Mouse (Mus musculus): ENCODE data around the gene Gcc1. TPM values are rescaled to one million over a fixed set of nuclear protein-coding genes. Genes with fewer than 3 reads are reported as not detected.
A peak's percentile ranks its signal among the peaks of the same experiment; 100 is the strongest.

The Gcc1 gene
- total and polyA plus RNA-seq, 3 experiments, result 4.4 to 7.4 (median 7.2) TPM

DNA sequence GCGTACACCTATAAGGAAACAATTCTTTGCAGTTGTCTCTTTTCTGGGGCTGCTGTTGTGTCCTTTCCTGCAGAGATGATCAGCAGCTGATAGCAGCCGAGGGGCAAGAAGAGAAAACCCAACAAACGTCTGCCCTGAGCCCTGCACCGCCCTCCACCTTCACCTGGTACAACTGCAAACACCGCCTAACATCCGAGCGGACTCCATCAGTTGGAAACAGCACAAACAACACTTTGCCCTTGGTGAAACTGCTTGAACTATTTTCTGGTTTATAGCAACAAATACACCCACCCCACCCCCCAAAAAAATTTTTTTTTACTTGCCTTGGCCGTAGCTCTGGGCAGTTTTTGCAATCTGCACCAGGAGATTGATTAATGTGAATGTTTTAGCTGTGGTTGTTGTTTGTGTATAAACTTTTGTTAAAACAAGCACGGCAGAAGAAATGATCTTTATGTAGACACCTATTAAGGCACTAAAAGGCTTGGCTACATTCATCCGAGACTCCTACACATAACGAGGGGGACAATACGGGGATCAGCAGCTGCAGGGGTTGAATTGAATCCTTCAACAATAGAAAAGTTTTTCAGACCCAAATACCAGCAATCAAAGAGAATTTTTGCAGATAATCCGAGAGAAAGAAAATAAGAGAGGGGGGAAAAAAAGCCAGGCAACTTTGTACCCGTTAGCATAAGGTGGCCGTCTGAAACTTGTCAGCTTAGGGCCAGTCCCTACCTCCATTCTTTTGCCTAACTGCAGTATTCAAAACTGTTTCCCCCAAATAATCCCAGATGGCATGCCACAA lies 31.9 kb downstream of the Gcc1 start:
- in situ Hi-C loops (cut with MboI; ENCODE audit: low pct_ligation_motif_present, low pct_unique_long_range_greater_than_20kb, low sequenced_read_pairs), result loop anchor here (10.0 to 25.0 kb wide), 2 partner anchors 251 to 734 kb away; no protein-coding TSS in a partner anchor
- no peaks in the 10 kb centered on the region for H3K79me2 ChIP-seq (replicated peaks; ENCODE audit: control insufficient read depth, extremely low read depth, insufficient read depth, poor library complexity, severe bottlenecking)
- peak; percentile 33 for DNase-seq (ENCODE audit: extremely low read depth)
- H3K9ac ChIP-seq (ENCODE audit: insufficient read depth, low read depth), result no peak overlapping the region
- H3K27me3 ChIP-seq (replicated peaks), result no peaks in the 10 kb centered on the region
- no peak overlapping the region for H3K4me3 ChIP-seq (replicated peaks in 1 of 3; ENCODE audit: low read depth in 2 of 3, low read length in 2 of 3, poor library complexity in 1 of 3)
- H3K36me3 ChIP-seq (replicated peaks in 1 of 2; ENCODE audit: control insufficient read depth in 1 of 2, insufficient read depth in 1 of 2, low read length in 1 of 2), result no peaks in the 10 kb centered on the region
- H3K9me3 ChIP-seq (replicated peaks; ENCODE audit: low read length), result peaks cover 5% of the 10 kb centered on the region
- TF ChIP-seq JUND (conservative IDR thresholded peaks at IDR 0.05; ENCODE audit: low read depth, low read length) (no peak), ZC3H11A (IDR thresholded peaks at IDR 0.05; ENCODE audit: low read depth, low read length) (no peak), MEF2A (IDR thresholded peaks at IDR 0.05; ENCODE audit: borderline replicate concordance, low read depth, low read length) (0 out of 2 replicates have a peak, but pooled peaks have one; percentile 13), POLR2AphosphoS2 (IDR thresholded peaks at IDR 0.05; ENCODE audit: low read depth, low read length) (no peak), SIN3A (IDR thresholded peaks at IDR 0.05; ENCODE audit: low read length) (no peak)
- peaks cover under 1 to 14% of the 10 kb centered on the region in 2 experiments; a peak in 1 of 4 replicates for H3K4me1 ChIP-seq (ENCODE audit: control insufficient read depth in 1 of 2, insufficient read depth in 2 of 2)
- H3K27ac ChIP-seq (ENCODE audit: insufficient read depth, low read depth), result no peak overlapping the region
- dilution Hi-C loops (cut with MboI; ENCODE audit: extremely low pct_ligation_motif_present, extremely low pct_unique_long_range_greater_than_20kb, low sequenced_read_pairs), result no loop called here
- no peak overlapping the region for H3K4me2 ChIP-seq (ENCODE audit: insufficient read depth, low read depth, poor library complexity, severe bottlenecking)

DNA sequence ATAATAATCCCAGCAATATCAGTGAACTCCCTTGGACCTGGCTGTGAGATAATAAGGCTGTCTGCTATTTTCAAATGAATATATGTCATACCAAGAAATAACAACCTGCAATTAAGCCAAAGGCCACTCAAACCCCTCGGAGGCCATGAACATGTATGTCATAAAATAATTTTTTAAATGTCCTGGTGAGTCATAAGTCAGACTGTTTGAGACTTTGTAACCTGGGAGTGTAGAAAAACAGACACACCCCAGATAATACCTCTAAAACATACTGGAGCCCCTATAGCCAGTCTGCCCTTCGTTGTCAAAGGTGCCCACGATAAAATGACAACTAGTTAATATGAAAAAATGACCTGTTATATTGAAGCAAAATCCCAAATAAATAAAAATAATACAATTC lies 39.2 kb downstream of the Gcc1 start:
- no peaks in the 10 kb centered on the region for H3K79me2 ChIP-seq (replicated peaks; ENCODE audit: control insufficient read depth, extremely low read depth, insufficient read depth, poor library complexity, severe bottlenecking)
- H3K4me1 ChIP-seq (ENCODE audit: control insufficient read depth in 1 of 2, insufficient read depth in 2 of 2), result 0 out of 4 replicates have a peak, but pooled peaks cover 0 to 3% of the 10 kb centered on the region in 2 experiments
- H3K4me2 ChIP-seq (ENCODE audit: insufficient read depth, low read depth, poor library complexity, severe bottlenecking), result no peak overlapping the region
- H3K27ac ChIP-seq (ENCODE audit: insufficient read depth, low read depth), result no peak overlapping the region
- dilution Hi-C loops (cut with MboI; ENCODE audit: extremely low pct_ligation_motif_present, extremely low pct_unique_long_range_greater_than_20kb, low sequenced_read_pairs), result no loop called here
- in situ Hi-C loops (cut with MboI; ENCODE audit: low pct_ligation_motif_present, low pct_unique_long_range_greater_than_20kb, low sequenced_read_pairs), result loop anchor here (25.0 kb wide), 1 partner anchor 727 kb away; no protein-coding TSS in a partner anchor
- TF ChIP-seq RCOR1 (conservative IDR thresholded peaks at IDR 0.05; ENCODE audit: low read depth, low read length), result no peak
- TF ChIP-seq NRF1 (IDR thresholded peaks at IDR 0.05; ENCODE audit: low read depth, low read length), result no peak
- no peak for TF ChIP-seq USF1 (IDR thresholded peaks at IDR 0.05; ENCODE audit: low read depth, low read length)
- no peak for TF ChIP-seq MAZ (IDR thresholded peaks at IDR 0.05; ENCODE audit: low read depth, low read length)
- no peak for TF ChIP-seq CTCF (conservative IDR thresholded peaks at IDR 0.05 in 1 of 2, IDR thresholded peaks at IDR 0.05 in 1 of 2; ENCODE audit: low read depth in 2 of 2, low read length in 2 of 2)
- TF ChIP-seq ZNF384 (IDR thresholded peaks at IDR 0.05; ENCODE audit: low read depth, low read length), result no peak
- no peak for TF ChIP-seq ZKSCAN1 (IDR thresholded peaks at IDR 0.05; ENCODE audit: borderline replicate concordance, low read depth, low read length)
- TF ChIP-seq PAX5 (IDR thresholded peaks at IDR 0.05; ENCODE audit: low read length), result no peak
- TF ChIP-seq ZMIZ1 (IDR thresholded peaks at IDR 0.05; ENCODE audit: low read depth, low read length), result no peak
- TF ChIP-seq MEF2A (IDR thresholded peaks at IDR 0.05; ENCODE audit: borderline replicate concordance, low read depth, low read length), result no peak
- no peak for TF ChIP-seq POLR2AphosphoS2 (IDR thresholded peaks at IDR 0.05; ENCODE audit: low read depth, low read length)
- no peak for TF ChIP-seq USF2 (conservative IDR thresholded peaks at IDR 0.05; ENCODE audit: low read depth, low read length)
- H3K36me3 ChIP-seq (replicated peaks in 1 of 2; ENCODE audit: control insufficient read depth in 1 of 2, insufficient read depth in 1 of 2, low read length in 1 of 2), result no peaks in the 10 kb centered on the region
- no peaks in the 10 kb centered on the region for H3K27me3 ChIP-seq (replicated peaks)
- H3K4me3 ChIP-seq (replicated peaks in 1 of 3; ENCODE audit: low read depth in 2 of 3, low read length in 2 of 3, poor library complexity in 1 of 3), result no peak overlapping the region
- H3K9ac ChIP-seq (ENCODE audit: insufficient read depth, low read depth), result no peak overlapping the region
- no peak for DNase-seq (ENCODE audit: extremely low read depth)
- H3K9me3 ChIP-seq (replicated peaks; ENCODE audit: low read length), result no peaks in the 10 kb centered on the region

Measured in CH12.LX (cell line).